Mouse (Mus musculus): ENCODE results near the gene Gata2.

Gene Gata2

GRCm38 (mm10) chr6:88210182-88210581 is 16.5 kb downstream of the Gata2 start:
- no peak for DNase-seq

- no peak for DNase-seq
These were observed 22.1 kb downstream of the Gata2 start for GRCm38 (mm10) chr6:88215797-88216196.

GRCm38 (mm10) chr6:88216199-88216598 is 22.5 kb downstream of the Gata2 start:
- no peak for DNase-seq

GRCm38 (mm10) chr6:88219094-88219493 is 25.4 kb downstream of the Gata2 start:
- DNase-seq: no peak

- no peak for DNase-seq
These were observed 28.3 kb downstream of the Gata2 start, which contains the start of gene Dnajb8 for GRCm38 (mm10) chr6:88221968-88222367. Dnajb8 (plus strand) TSS chr6:88222268.

- no peak for DNase-seq
These were observed 32.9 kb downstream of the Gata2 start for GRCm38 (mm10) chr6:88226570-88226994.

GRCm38 (mm10) chr6:88227537-88227936 is 33.8 kb downstream of the Gata2 start:
- no peak for DNase-seq

- no peak for DNase-seq
These were observed 35.5 kb downstream of the Gata2 start for GRCm38 (mm10) chr6:88229221-88229620.

GRCm38 (mm10) chr6:88231821-88232220 is 38.1 kb downstream of the Gata2 start:
- no peak for DNase-seq

- DNase-seq: no peak
These were observed 38.5 kb downstream of the Gata2 start for GRCm38 (mm10) chr6:88232221-88232620.

GRCm38 (mm10) chr6:88233996-88234395 is 40.3 kb downstream of the Gata2 start:
- no peak for DNase-seq

GRCm38 (mm10) chr6:88235461-88235860 is 41.8 kb downstream of the Gata2 start:
- no peak for DNase-seq

GRCm38 (mm10) chr6:88235983-88236382 is 42.3 kb downstream of the Gata2 start:
- no peak for DNase-seq

GRCm38 (mm10) chr6:88236513-88236912 is 42.8 kb downstream of the Gata2 start:
- no peak for DNase-seq

GRCm38 (mm10) chr6:88242604-88243003 is 48.9 kb downstream of the Gata2 start:
- peak; percentile 45 to 56 for DNase-seq

GRCm38 (mm10) chr6:88249231-88249630 is 55.5 kb downstream of the Gata2 start:
- DNase-seq: no peak

GRCm38 (mm10) chr6:88251396-88251795 is 57.7 kb downstream of the Gata2 start:
- DNase-seq: no peak

- no peak for DNase-seq
These were observed 58.2 kb downstream of the Gata2 start for GRCm38 (mm10) chr6:88251798-88252478.

GRCm38 (mm10) chr6:88254082-88254481 is 60.4 kb downstream of the Gata2 start:
- no peak for DNase-seq

- DNase-seq: no peak
These were observed 61.7 kb downstream of the Gata2 start for GRCm38 (mm10) chr6:88255435-88255834.
